Mouse (Mus musculus) midbrain, postnatal 0 days (tissue): ENCODE results near the gene Gm13691. TPM values are rescaled to one million over a fixed set of nuclear protein-coding genes. Genes with fewer than 3 reads are reported as not detected.
"Not testable (repeated sequence)": the region's sequence is repeated elsewhere in the genome, so short reads cannot be mapped to it uniquely, and the experiment has no call there.

Experiments
- ATAC-seq: fragments of 200-750 bp; cut with Nextera tagmentation; 2 replicates; pipeline ENCODE4 v1.8.0; 2017; ENCODE audit warnings: moderate number of reproducible peaks, mild to moderate bottlenecking, moderate TSS enrichment, moderate library complexity; ENCODE audit not compliant: low FRiP score
- DNase-seq: peaks from one replicate; pipeline ENCODE4 v3.0.0-alpha.2; 2015; ENCODE audit warnings: low spot score
- H3K27ac ChIP-seq: fragments of 300-500 bp; sonication (generic); 2 replicates; pipeline ENCODE4 v1.5.1; 2014; ENCODE audit warnings: low read depth, mild to moderate bottlenecking, low read length, mixed read lengths
- H3K27me3 ChIP-seq: fragments of 300-500 bp; sonication (generic); 2 replicates; pipeline ENCODE4 v1.6.1; 2014; ENCODE audit warnings: low read length, control low read depth, mixed read lengths; ENCODE audit not compliant: insufficient read depth
- H3K36me3 ChIP-seq: fragments of 300-500 bp; sonication (generic); 2 replicates; pipeline ENCODE4 v1.6.1; 2014; ENCODE audit warnings: low read length, control low read depth, mixed read lengths; ENCODE audit not compliant: insufficient read depth
- H3K4me1 ChIP-seq: fragments of 300-500 bp; sonication (generic); 2 replicates; pipeline ENCODE4 v1.6.1; 2014; ENCODE audit warnings: mild to moderate bottlenecking, control low read depth, antibody characterized with exemption, low read length, mixed read lengths; ENCODE audit not compliant: insufficient read depth
- H3K4me2 ChIP-seq: fragments of 300-500 bp; sonication (generic); 2 replicates; pipeline ENCODE4 v1.6.1; 2014; ENCODE audit warnings: low read depth, mild to moderate bottlenecking, low read length, mixed read lengths; ENCODE audit not compliant: poor library complexity, severe bottlenecking
- H3K4me3 ChIP-seq: fragments of 300-500 bp; sonication (generic); 2 replicates; pipeline ENCODE4 v1.5.1; 2014; ENCODE audit warnings: low read depth, mild to moderate bottlenecking, low read length, moderate library complexity
- H3K9ac ChIP-seq: fragments of 300-500 bp; sonication (generic); replicated peaks from 2 replicates; pipeline ENCODE4 v1.6.1; 2014; ENCODE audit warnings: mild to moderate bottlenecking, low read length, moderate library complexity, mixed read lengths; ENCODE audit not compliant: poor library complexity, severe bottlenecking
- H3K9me3 ChIP-seq: fragments of 300-500 bp; sonication (generic); 2 replicates; pipeline ENCODE4 v1.6.1; 2016; ENCODE audit warnings: low read length, control low read depth
- CTCF ChIP-seq: IDR thresholded peaks from 2 replicates; pipeline ENCODE4 v1.5.1; 2016; ENCODE audit warnings: antibody characterized with exemption, mild to moderate bottlenecking
- WGBS: fragments of 180-500 bp; shearing (Covaris S2); extraction: QIAGEN DNeasy Blood & Tissue Kit; methylation state at CpG from one replicate; pipeline ENCODE4 v1.1.7; 2014; 5-methylcytosine and 5-hydroxymethylcytosine counted together
- polyA plus RNA-seq: library from polyadenylated mRNA; unstranded; fragments of >200 nt; fragmentation: Nextera tagmentation; extraction: Ambion mirVana; gene quantifications from 2 replicates; pipeline ENCODE4 v1.2.1, GENCODE M21; 2015
- total RNA-seq: library from RNA; depleted of rRNA; stranded (reverse); fragments of >200 nt; gene quantifications from 2 replicates; pipeline ENCODE4 v1.2.3, GENCODE M21; 2014; rRNA removed

Gm13691 gene
- total and polyA plus RNA-seq, 2 experiments from 2014 or later = not detected

DNA sequence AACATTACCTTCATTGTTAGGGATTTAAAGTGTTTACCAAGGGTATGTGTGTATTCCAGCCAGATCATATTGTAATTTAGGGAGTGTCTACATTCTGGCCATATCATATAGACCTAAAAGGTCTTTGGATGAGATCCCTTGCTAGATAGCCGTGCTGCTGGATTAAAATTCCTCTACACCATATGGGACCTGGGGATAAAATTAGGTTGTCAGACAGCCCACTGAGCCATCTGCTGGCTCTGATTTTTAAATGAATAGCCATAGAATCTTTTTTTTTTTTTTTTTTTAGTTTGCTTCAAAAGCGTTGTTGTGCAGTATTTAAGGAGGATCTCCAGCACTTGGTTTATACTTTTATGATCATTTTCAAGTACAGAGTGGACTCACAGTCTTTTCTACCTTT lies 42.2 kb downstream of the Gm13691 start:
- 75% methylated on average over 2 of the region's 2 CpGs for WGBS
- H3K9ac ChIP-seq = no peak overlapping the region
- H3K27ac ChIP-seq = no peak overlapping the region
- H3K9me3 ChIP-seq = no peaks in the 10 kb centered on the region
- H3K4me3 ChIP-seq = no peak overlapping the region
- DNase-seq (no peak), ATAC-seq (no peak)
- no peaks in the 10 kb centered on the region for H3K27me3 ChIP-seq
- no peak overlapping the region for H3K4me2 ChIP-seq
- TF ChIP-seq CTCF = no peak
- no peaks in the 10 kb centered on the region for H3K36me3 ChIP-seq
- H3K4me1 ChIP-seq = no peaks in the 10 kb centered on the region

DNA sequence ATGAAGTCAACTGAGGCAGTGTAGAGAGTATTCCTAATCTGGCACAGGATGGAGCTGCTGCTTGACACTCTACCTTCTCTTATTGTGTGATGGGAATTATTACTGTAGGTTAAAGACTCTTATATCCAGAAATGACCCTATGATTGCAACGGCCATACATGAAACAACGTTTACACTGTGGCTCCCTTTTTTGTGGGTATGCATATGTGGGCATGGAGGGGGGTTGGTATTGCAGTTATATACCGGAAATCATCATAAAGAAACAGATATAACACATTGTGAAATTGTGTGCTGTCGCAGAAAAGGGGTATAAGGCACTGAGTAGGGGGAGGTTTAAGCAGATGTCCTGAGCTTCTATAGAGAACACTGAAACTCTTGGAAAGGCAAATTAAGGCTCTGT lies 45.6 kb downstream of the Gm13691 start:
- H3K36me3 ChIP-seq = no peaks in the 10 kb centered on the region
- no peak for TF ChIP-seq CTCF
- ATAC-seq (no peak), DNase-seq (no peak)
- H3K4me1 ChIP-seq = no peaks in the 10 kb centered on the region
- H3K4me2 ChIP-seq = no peak overlapping the region
- H3K9me3 ChIP-seq = no peaks in the 10 kb centered on the region
- H3K27me3 ChIP-seq = no peaks in the 10 kb centered on the region
- H3K9ac ChIP-seq = no peak overlapping the region
- no peak overlapping the region for H3K27ac ChIP-seq
- no peak overlapping the region for H3K4me3 ChIP-seq
- WGBS = 88% methylated on average over 4 of the region's 4 CpGs

DNA sequence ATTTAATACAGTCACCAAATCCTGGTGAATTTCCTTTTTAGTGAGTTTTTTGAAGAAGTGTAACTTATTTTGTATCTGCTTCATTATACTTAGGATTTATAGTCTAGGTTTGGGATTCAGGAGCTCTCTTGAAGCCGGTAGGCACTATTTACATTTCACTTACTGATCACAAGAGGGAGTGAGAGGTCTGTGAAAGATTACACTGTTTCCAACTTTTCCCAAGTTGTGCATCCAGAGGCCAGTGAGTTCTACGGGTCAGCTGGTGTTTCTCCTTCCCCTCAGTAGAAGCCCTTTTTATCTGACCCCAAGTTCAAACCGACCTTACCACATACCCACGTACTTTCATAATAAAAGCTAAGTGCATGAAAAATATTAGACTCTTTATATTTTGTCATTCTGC lies 47.0 kb downstream of the Gm13691 start:
- H3K27me3 ChIP-seq = no peaks in the 10 kb centered on the region
- H3K27ac ChIP-seq = no peak overlapping the region
- WGBS = 32% methylated on average over 4 of the region's 4 CpGs
- H3K9me3 ChIP-seq = no peaks in the 10 kb centered on the region
- H3K36me3 ChIP-seq = no peaks in the 10 kb centered on the region
- H3K4me1 ChIP-seq = no peaks in the 10 kb centered on the region
- no peak overlapping the region for H3K9ac ChIP-seq
- ATAC-seq = no peak
- H3K4me3 ChIP-seq = no peak overlapping the region
- DNase-seq = peak; percentile 59
- peak; percentile 73 for TF ChIP-seq CTCF
- H3K4me2 ChIP-seq = no peak overlapping the region

DNA sequence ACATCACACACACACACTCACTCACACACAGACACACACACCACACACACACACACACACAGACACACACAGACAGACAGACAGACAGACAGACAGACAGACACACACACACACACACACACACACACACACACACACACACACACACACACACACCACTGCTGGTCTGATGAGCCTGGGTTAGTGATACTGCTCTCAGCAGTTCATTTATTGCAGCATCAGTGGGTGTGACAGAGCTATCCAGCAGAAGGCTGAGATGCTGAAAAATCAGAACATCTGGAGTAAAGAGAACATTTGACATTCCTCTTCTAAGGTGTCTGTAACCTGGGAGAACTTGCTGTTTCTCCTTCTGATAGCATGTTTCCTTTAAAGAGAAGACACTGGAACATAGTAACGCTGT lies 47.6 kb downstream of the Gm13691 start:
- H3K4me2 ChIP-seq, H3K9me3 ChIP-seq, H3K4me1 ChIP-seq, ATAC-seq, H3K36me3 ChIP-seq, H3K27me3 ChIP-seq, H3K9ac ChIP-seq, DNase-seq, H3K27ac ChIP-seq, H3K4me3 ChIP-seq: not testable (repeated sequence)
- WGBS = 86% methylated on average over 1 of the region's 1 CpGs

DNA sequence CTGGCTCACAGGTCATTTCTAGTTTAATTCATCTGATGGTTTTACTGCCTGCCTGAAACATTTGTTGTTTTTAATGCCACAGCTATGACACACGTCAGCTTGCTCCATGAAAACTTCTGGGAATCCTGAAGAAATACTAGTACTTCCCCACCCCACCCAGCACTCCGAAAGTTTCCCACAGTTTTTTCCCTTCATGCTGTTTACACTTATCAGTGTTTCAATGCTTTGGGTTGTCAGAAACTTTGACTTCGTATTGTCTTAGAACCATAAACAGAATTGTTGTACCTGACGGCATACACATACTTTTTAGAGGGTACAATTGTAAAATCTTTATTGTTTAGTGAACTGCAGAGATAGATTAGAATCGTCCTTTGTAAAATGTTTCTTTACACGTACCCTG lies 48.9 kb downstream of the Gm13691 start:
- no peak overlapping the region for H3K4me2 ChIP-seq
- no peak for ATAC-seq
- WGBS = 70% methylated on average over 6 of the region's 6 CpGs
- H3K9me3 ChIP-seq = no peaks in the 10 kb centered on the region
- TF ChIP-seq CTCF = no peak
- no peak for DNase-seq
- no peak overlapping the region for H3K27ac ChIP-seq
- H3K9ac ChIP-seq = no peak overlapping the region
- no peaks in the 10 kb centered on the region for H3K27me3 ChIP-seq
- H3K4me1 ChIP-seq = no peaks in the 10 kb centered on the region
- no peak overlapping the region for H3K4me3 ChIP-seq
- no peaks in the 10 kb centered on the region for H3K36me3 ChIP-seq

Other genes with a start within 250 kb of the Gm13691 start
- gene Fam171b, start 177.9 kb upstream of the Gm13691 start, total RNA-seq = 98.6 and 116 TPM in 2 replicates
- 91.8 and 97.9 TPM in 2 replicates for gene Fam171b, start 177.9 kb upstream of the Gm13691 start, polyA plus RNA-seq
- not detected in 2 replicates for gene Zswim2, start 49.3 kb upstream of the Gm13691 start, total RNA-seq
- gene Zswim2, start 49.3 kb upstream of the Gm13691 start, polyA plus RNA-seq = 0.12 TPM in 1 of 2 replicates, not detected in the other
- gene Gm13698, start 34.9 kb upstream of the Gm13691 start, total RNA-seq = not detected in 2 replicates
- not detected in 2 replicates for gene Gm13698, start 34.9 kb upstream of the Gm13691 start, polyA plus RNA-seq
- not detected in 2 replicates for gene Gm13693, start 29.1 kb upstream of the Gm13691 start, total RNA-seq
- not detected in 2 replicates for gene Gm13693, start 29.1 kb upstream of the Gm13691 start, polyA plus RNA-seq
- not detected in 2 replicates for gene Gm13695, start 23.2 kb upstream of the Gm13691 start, total RNA-seq
- not detected in 2 replicates for gene Gm13695, start 23.2 kb upstream of the Gm13691 start, polyA plus RNA-seq
- not detected in 2 replicates for gene Gm13696, start 17.4 kb upstream of the Gm13691 start, total RNA-seq
- gene Gm13696, start 17.4 kb upstream of the Gm13691 start, polyA plus RNA-seq = not detected in 2 replicates
- gene Gm13694, start 11.6 kb upstream of the Gm13691 start, total RNA-seq = not detected in 2 replicates
- gene Gm13694, start 11.6 kb upstream of the Gm13691 start, polyA plus RNA-seq = not detected in 2 replicates
- not detected in 2 replicates for gene Gm13697, start 5.8 kb upstream of the Gm13691 start, total RNA-seq
- not detected in 2 replicates for gene Gm13697, start 5.8 kb upstream of the Gm13691 start, polyA plus RNA-seq